Mouse (Mus musculus) liver, postnatal 0 days (tissue): Measurements from ENCODE around the gene Usp24.

Source experiments
- CTCF ChIP-seq: sonication (generic); IDR thresholded peaks from 2 replicates; pipeline ENCODE4 v1.5.1; 2016; ENCODE audit warnings: antibody characterized with exemption, low read depth
- EP300 ChIP-seq: IDR thresholded peaks from 2 replicates; pipeline ENCODE4 v1.6.1; 2016; ENCODE audit warnings: antibody characterized with exemption, low read depth, mild to moderate bottlenecking

GRCm38 (mm10) chr4:106296412-106297086 is 19.5 kb upstream of the Usp24 start:
- TF ChIP-seq CTCF (no peak), EP300 (peak; percentile 35; the same call in 1 of the 2 replicates)
